Mouse (Mus musculus): ENCODE data around the gene Nrxn1. TPM values are rescaled to one million over a fixed set of nuclear protein-coding genes. Genes with fewer than 3 reads are reported as not detected.
A peak's percentile ranks its signal among the peaks of the same experiment; 100 is the strongest.

Gene Nrxn1
- polyA plus RNA-seq, 1 experiment from 2014 or later = 5.4 TPM

- H3K27me3 ChIP-seq = no peaks in the 10 kb centered on the region
- H3K4me3 ChIP-seq (replicated peaks) = no peak overlapping the region
- 85% methylated on average over 3 of the region's 3 CpGs for WGBS
- H3K27ac ChIP-seq = no peak overlapping the region
- H3K36me3 ChIP-seq = no peaks in the 10 kb centered on the region
- ATAC-seq (replicated peaks; ENCODE audit: low FRiP score) = no peak
- H3K4me2 ChIP-seq = no peak overlapping the region
- no peaks in the 10 kb centered on the region for H3K9me3 ChIP-seq (replicated peaks)
- no peak overlapping the region for H3K9ac ChIP-seq
- no peaks in the 10 kb centered on the region for H3K4me1 ChIP-seq
Observed at GRCm38 (mm10) chr17:90788491-90789127, 304.3 kb downstream of the Nrxn1 start.

GRCm38 (mm10) chr17:90788040-90788439, 304.8 kb downstream of the Nrxn1 start:
- H3K9ac ChIP-seq = no peak overlapping the region
- 67% methylated on average over 1 of the region's 1 CpGs for WGBS
- no peaks in the 10 kb centered on the region for H3K36me3 ChIP-seq
- H3K4me3 ChIP-seq (replicated peaks) = no peak overlapping the region
- H3K9me3 ChIP-seq (replicated peaks) = no peaks in the 10 kb centered on the region
- no peaks in the 10 kb centered on the region for H3K27me3 ChIP-seq
- no peaks in the 10 kb centered on the region for H3K4me1 ChIP-seq
- no peak overlapping the region for H3K4me2 ChIP-seq
- no peak for ATAC-seq (replicated peaks; ENCODE audit: low FRiP score)
- no peak overlapping the region for H3K27ac ChIP-seq

GRCm38 (mm10) chr17:90787121-90787788, 305.6 kb downstream of the Nrxn1 start:
- peak; percentile 56; the same call in 1 of the 2 replicates for ATAC-seq (replicated peaks; ENCODE audit: low FRiP score)

GRCm38 (mm10) chr17:90780481-90780880, 312.4 kb downstream of the Nrxn1 start:
- Histone ChIP-seq H3K36me3 (no peaks in the 10 kb centered on the region), H3K4me2 (no peak overlapping the region), H3K9me3 (replicated peaks) (no peaks in the 10 kb centered on the region), H3K4me1 (no peaks in the 10 kb centered on the region), H3K9ac (no peak overlapping the region), H3K4me3 (replicated peaks) (no peak overlapping the region), H3K27me3 (no peaks in the 10 kb centered on the region), H3K27ac (no peak overlapping the region)
- WGBS = 45% methylated on average over 1 of the region's 1 CpGs
- no peak for ATAC-seq (replicated peaks; ENCODE audit: low FRiP score)

More at GRCm38 (mm10) chr17:90787121-90787788, 305.6 kb downstream of the Nrxn1 start:
- H3K4me3 ChIP-seq (replicated peaks) = no peak overlapping the region
- no peaks in the 10 kb centered on the region for H3K27me3 ChIP-seq
- no peaks in the 10 kb centered on the region for H3K9me3 ChIP-seq (replicated peaks)
- 69% methylated on average over 5 of the region's 5 CpGs for WGBS
- no peaks in the 10 kb centered on the region for H3K4me1 ChIP-seq
- 0 out of 2 replicates have a peak overlapping the region, but pooled peaks have one; percentile 9 for H3K27ac ChIP-seq
- H3K4me2 ChIP-seq = no peak overlapping the region
- no peak overlapping the region for H3K9ac ChIP-seq
- no peaks in the 10 kb centered on the region for H3K36me3 ChIP-seq

- Histone ChIP-seq H3K4me1 (no peaks in the 10 kb centered on the region), H3K9ac (no peak overlapping the region), H3K27me3 (no peaks in the 10 kb centered on the region), H3K4me3 (replicated peaks) (no peak overlapping the region), H3K36me3 (no peaks in the 10 kb centered on the region), H3K4me2 (no peak overlapping the region), H3K9me3 (replicated peaks) (no peaks in the 10 kb centered on the region), H3K27ac (no peak overlapping the region)
- WGBS = 72% methylated on average over 3 of the region's 3 CpGs
- no peak for ATAC-seq (replicated peaks; ENCODE audit: low FRiP score)
Observed at GRCm38 (mm10) chr17:90775397-90775796, 317.5 kb downstream of the Nrxn1 start.

- no peak for ATAC-seq (replicated peaks; ENCODE audit: low FRiP score)
- no peaks in the 10 kb centered on the region for H3K36me3 ChIP-seq
- WGBS = 87% methylated on average over 3 of the region's 3 CpGs
- H3K4me2 ChIP-seq = no peak overlapping the region
- no peak overlapping the region for H3K27ac ChIP-seq
- no peaks in the 10 kb centered on the region for H3K27me3 ChIP-seq
- H3K9me3 ChIP-seq (replicated peaks) = no peaks in the 10 kb centered on the region
- H3K4me3 ChIP-seq (replicated peaks) = no peak overlapping the region
- H3K9ac ChIP-seq = no peak overlapping the region
- no peaks in the 10 kb centered on the region for H3K4me1 ChIP-seq
Observed at GRCm38 (mm10) chr17:90773233-90773632, 319.6 kb downstream of the Nrxn1 start.

GRCm38 (mm10) chr17:90768216-90768615, 324.7 kb downstream of the Nrxn1 start:
- Histone ChIP-seq H3K27me3 (no peaks in the 10 kb centered on the region), H3K27ac (no peak overlapping the region), H3K9me3 (replicated peaks) (0 out of 2 replicates have a peak, but pooled peaks cover 4% of the 10 kb centered on the region), H3K4me3 (replicated peaks) (no peak overlapping the region), H3K9ac (no peak overlapping the region), H3K4me1 (no peaks in the 10 kb centered on the region), H3K36me3 (no peaks in the 10 kb centered on the region), H3K4me2 (no peak overlapping the region)
- WGBS = 17% methylated on average over 1 of the region's 1 CpGs
- no peak for ATAC-seq (replicated peaks; ENCODE audit: low FRiP score)

GRCm38 (mm10) chr17:90727124-90727523, 365.7 kb downstream of the Nrxn1 start:
- ATAC-seq (replicated peaks; ENCODE audit: low FRiP score) = no peak
- H3K4me2 ChIP-seq = no peak overlapping the region
- no peak overlapping the region for H3K27ac ChIP-seq
- no peaks in the 10 kb centered on the region for H3K27me3 ChIP-seq
- no peaks in the 10 kb centered on the region for H3K36me3 ChIP-seq
- no peaks in the 10 kb centered on the region for H3K4me1 ChIP-seq
- no peak overlapping the region for H3K9ac ChIP-seq
- no peak overlapping the region for H3K4me3 ChIP-seq (replicated peaks)
- WGBS = 57% methylated on average over 3 of the region's 3 CpGs
- no peaks in the 10 kb centered on the region for H3K9me3 ChIP-seq (replicated peaks)

GRCm38 (mm10) chr17:90704773-90705172, 388.1 kb downstream of the Nrxn1 start:
- 74% methylated on average over 4 of the region's 4 CpGs for WGBS
- Histone ChIP-seq H3K9me3 (replicated peaks) (no peaks in the 10 kb centered on the region), H3K36me3 (no peaks in the 10 kb centered on the region), H3K9ac (no peak overlapping the region), H3K27me3 (no peaks in the 10 kb centered on the region), H3K4me3 (replicated peaks) (no peak overlapping the region), H3K27ac (no peak overlapping the region), H3K4me2 (no peak overlapping the region), H3K4me1 (no peaks in the 10 kb centered on the region)
- no peak for ATAC-seq (replicated peaks; ENCODE audit: low FRiP score)

- no peaks in the 10 kb centered on the region for H3K36me3 ChIP-seq
- no peak overlapping the region for H3K4me3 ChIP-seq (replicated peaks)
- H3K27ac ChIP-seq = no peak overlapping the region
- 75% methylated on average over 1 of the region's 1 CpGs for WGBS
- no peak for ATAC-seq (replicated peaks; ENCODE audit: low FRiP score)
- H3K9ac ChIP-seq = no peak overlapping the region
- H3K27me3 ChIP-seq = no peaks in the 10 kb centered on the region
- H3K4me1 ChIP-seq = no peaks in the 10 kb centered on the region
- no peak overlapping the region for H3K4me2 ChIP-seq
- no peaks in the 10 kb centered on the region for H3K9me3 ChIP-seq (replicated peaks)
Observed at GRCm38 (mm10) chr17:90702626-90703025, 390.2 kb downstream of the Nrxn1 start.

- no peaks in the 10 kb centered on the region for H3K36me3 ChIP-seq
- 41% methylated on average over 6 of the region's 6 CpGs for WGBS
- ATAC-seq (replicated peaks; ENCODE audit: low FRiP score) = no peak
Observed at GRCm38 (mm10) chr17:90696071-90696800, 396.6 kb downstream of the Nrxn1 start.

GRCm38 (mm10) chr17:90695086-90695584, 397.7 kb downstream of the Nrxn1 start:
- 88% methylated on average over 5 of the region's 5 CpGs for WGBS
- Histone ChIP-seq H3K4me2 (no peak overlapping the region), H3K4me3 (replicated peaks) (no peak overlapping the region), H3K36me3 (no peaks in the 10 kb centered on the region), H3K9ac (no peak overlapping the region), H3K27me3 (no peaks in the 10 kb centered on the region), H3K9me3 (replicated peaks) (no peaks in the 10 kb centered on the region), H3K4me1 (no peaks in the 10 kb centered on the region), H3K27ac (no peak overlapping the region)
- ATAC-seq (replicated peaks; ENCODE audit: low FRiP score) = no peak

More at GRCm38 (mm10) chr17:90696071-90696800, 396.6 kb downstream of the Nrxn1 start:
- Histone ChIP-seq H3K27me3 (no peaks in the 10 kb centered on the region), H3K4me2 (no peak overlapping the region), H3K4me3 (replicated peaks) (no peak overlapping the region), H3K4me1 (no peaks in the 10 kb centered on the region), H3K9ac (no peak overlapping the region), H3K27ac (no peak overlapping the region), H3K9me3 (replicated peaks) (no peaks in the 10 kb centered on the region)

Data from kidney, embryonic 15.5 days (tissue).